Mouse (Mus musculus) small intestine, adult 2 months (tissue): ENCODE measurements around the gene Ier5.

Source experiments
- CTCF ChIP-seq: fragments of 200-500 bp; IDR thresholded peaks from 2 replicates; pipeline ENCODE4 v1.5.1; 2012; ENCODE audit warnings: low read depth, mild to moderate bottlenecking, control low read depth, inconsistent platforms, low read length, moderate library complexity, mixed read lengths; ENCODE audit not compliant: insufficient replicate concordance, insufficient read length; ENCODE audit errors: extremely low read depth
- POLR2A ChIP-seq: fragments of 200-500 bp; IDR thresholded peaks from 2 replicates; pipeline ENCODE4 v1.6.1; 2012; ENCODE audit warnings: low read depth, mild to moderate bottlenecking, control low read depth, inconsistent platforms, low read length, moderate library complexity

DNA sequence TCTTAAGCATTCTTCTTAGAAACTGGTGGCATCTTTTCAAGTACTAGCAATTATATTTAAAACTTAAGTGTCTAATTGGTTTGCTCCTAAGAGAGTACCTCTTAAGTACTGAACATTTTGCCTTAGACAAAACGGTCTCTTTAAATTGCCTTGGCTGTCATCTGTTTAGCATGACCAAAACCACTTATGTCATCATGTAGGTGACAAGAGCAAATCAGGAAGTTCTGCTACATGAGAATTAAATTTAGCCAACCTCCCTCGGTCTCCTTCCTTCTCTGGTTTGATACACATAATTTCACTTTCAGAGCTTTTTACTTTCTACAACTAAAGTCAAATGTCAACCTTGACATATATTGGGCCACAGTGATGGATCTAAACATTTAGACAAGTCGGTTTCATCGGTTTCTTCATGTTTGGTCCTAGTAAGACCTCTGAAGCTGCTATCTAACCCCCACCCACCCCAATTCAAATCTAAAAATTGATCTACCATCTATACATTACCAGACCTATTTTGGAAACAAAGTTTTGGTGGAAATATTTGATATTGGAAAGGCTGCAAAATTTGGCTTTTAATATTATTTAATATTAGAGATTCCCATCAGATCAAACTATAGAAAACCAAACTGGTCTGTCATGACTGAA, 2.7 kb downstream of the Ier5 start:
- TF ChIP-seq CTCF = no peak
- no peak for TF ChIP-seq POLR2A
